10 mouse cellular contexts compared by ENCODE assay signal in genomic region chr7:141469901-141470636, GRCm38 (mm10). TPM values are rescaled to one million over a fixed set of nuclear protein-coding genes. Genes with fewer than 3 reads are reported as not detected.
DNase-seq lines count a peak whose midpoint lies in the region; ATAC-seq and TF ChIP-seq lines count a peak whose summit lies in the region.
"Had no signal": no experiment of that assay in that cellular context is flagged by ENCODE, and none has a peak within 500 bp of the region (broad histone marks: within the 10 kb centered on the region; RNA-seq: fewer than 3 reads in every experiment).

No protein-coding gene starts in this region.

- no peaks in the 10 kb centered on the region for H3K9me3 ChIP-seq in hindbrain, embryonic 10.5 days
- no peaks in the 10 kb centered on the region for H3K9me3 ChIP-seq in hindbrain, embryonic 16.5 days (ENCODE audit: control insufficient read depth, low read length)
- no peaks in the 10 kb centered on the region for H3K9me3 ChIP-seq in embryonic facial prominence, embryonic 13.5 days
- H3K9me3 ChIP-seq in intestine, postnatal 0 days (ENCODE audit: control insufficient read depth): no peaks in the 10 kb centered on the region

- no peak for ATAC-seq in hindbrain, embryonic 16.5 days
- no peak for ATAC-seq in embryonic facial prominence, embryonic 13.5 days (ENCODE audit: insufficient number of reproducible peaks, insufficient read depth, low FRiP score, low TSS enrichment, low read depth)
- ATAC-seq in intestine, postnatal 0 days: no peak
- no peak for ATAC-seq in frontal cortex, adult (ENCODE audit: low TSS enrichment)
- no peak for ATAC-seq in activated CD4-positive, CD25-positive, alpha-beta regulatory T cell, adult 4 months

- no peak for TF ChIP-seq CTCF in C2C12 (IDR thresholded peaks at IDR 0.05; ENCODE audit: control insufficient read depth, insufficient read depth, insufficient read length)
- no peak for TF ChIP-seq CTCF in intestine, postnatal 0 days (IDR thresholded peaks at IDR 0.05; ENCODE audit: low read depth)

- H3K36me3 ChIP-seq in hindbrain, embryonic 10.5 days: peaks cover 39% of the 10 kb centered on the region
- peaks cover 21% of the 10 kb centered on the region for H3K36me3 ChIP-seq in hindbrain, embryonic 16.5 days (ENCODE audit: control insufficient read depth, insufficient read depth, low read length)
- peaks cover 33% of the 10 kb centered on the region for H3K36me3 ChIP-seq in C2C12 (ENCODE audit: control insufficient read depth, insufficient read depth)
- H3K36me3 ChIP-seq in embryonic facial prominence, embryonic 13.5 days: peaks cover 36% of the 10 kb centered on the region
- peaks cover 31% of the 10 kb centered on the region for H3K36me3 ChIP-seq in intestine, postnatal 0 days (ENCODE audit: control insufficient read depth, insufficient read depth)

- peaks cover 81% of the 10 kb centered on the region for H3K79me2 ChIP-seq in C2C12 (ENCODE audit: control insufficient read depth, insufficient read depth)

- no peak for DNase-seq in hindbrain, embryonic 10.5 days (ENCODE audit: low spot score)
- no peak for DNase-seq in layer of hippocampus, adult 11-12 months (ENCODE audit: low spot score)
- DNase-seq: right cerebral cortex, postnatal 25 days; thymus, postnatal 25 days had no signal

- peaks cover 65% of the 10 kb centered on the region for H3K4me1 ChIP-seq in hindbrain, embryonic 10.5 days (replicated peaks)
- H3K4me1 ChIP-seq in hindbrain, embryonic 16.5 days (ENCODE audit: control insufficient read depth, insufficient read depth, low read depth, low read length): peaks cover 45% of the 10 kb centered on the region
- H3K4me1 ChIP-seq in embryonic facial prominence, embryonic 13.5 days: peaks cover 58% of the 10 kb centered on the region
- H3K4me1 ChIP-seq in intestine, postnatal 0 days (replicated peaks; ENCODE audit: control insufficient read depth, insufficient read depth, low read length): peaks cover 20% of the 10 kb centered on the region

- H3K9ac ChIP-seq in hindbrain, embryonic 16.5 days (ENCODE audit: low read depth, low read length): no peak overlapping the region
- H3K9ac ChIP-seq in embryonic facial prominence, embryonic 13.5 days: 0 out of 2 replicates have a peak overlapping the region, but pooled peaks have one; percentile 85
- H3K9ac ChIP-seq in intestine, postnatal 0 days (ENCODE audit: low read depth, low read length): no peak overlapping the region

- H3K27ac ChIP-seq in hindbrain, embryonic 10.5 days: peak overlapping the region; percentile 93; the same call in 1 of the 2 replicates
- H3K27ac ChIP-seq in hindbrain, embryonic 16.5 days (ENCODE audit: low read depth, low read length): no peak overlapping the region
- no peak overlapping the region for H3K27ac ChIP-seq in embryonic facial prominence, embryonic 13.5 days
- H3K27ac ChIP-seq in intestine, postnatal 0 days (ENCODE audit: low read depth, low read length): peak overlapping the region; percentile 73; the same call in 1 of the 2 replicates

- no peak overlapping the region for H3ac ChIP-seq in C2C12 (ENCODE audit: control insufficient read depth, insufficient read length, low read depth)

- 90% methylated on average over 18 of the region's 18 CpGs for WGBS in hindbrain, embryonic 10.5 days
- WGBS in hindbrain, embryonic 16.5 days: 90% methylated on average over 18 of the region's 18 CpGs
- 93% methylated on average over 18 of the region's 18 CpGs for WGBS in embryonic facial prominence, embryonic 13.5 days
- 93% methylated on average over 18 of the region's 18 CpGs for whole genome bisulfite sequencing in intestine, postnatal 0 days

- no peak overlapping the region for H3K4me2 ChIP-seq in hindbrain, embryonic 16.5 days (ENCODE audit: low read length)
- peak overlapping the region; percentile 75 for H3K4me2 ChIP-seq in embryonic facial prominence, embryonic 13.5 days
- no peak overlapping the region for H3K4me2 ChIP-seq in intestine, postnatal 0 days (replicated peaks; ENCODE audit: low read depth)

- peaks cover 41% of the 10 kb centered on the region for H3K79me3 ChIP-seq in C2C12 (ENCODE audit: low read depth)

- H3K4me3 ChIP-seq in hindbrain, embryonic 10.5 days: peak overlapping the region; percentile 80; the same call in 1 of the 2 replicates
- H3K4me3 ChIP-seq in hindbrain, embryonic 16.5 days (ENCODE audit: low read length): no peak overlapping the region
- peak overlapping the region; percentile 31 for H3K4me3 ChIP-seq in C2C12 (ENCODE audit: insufficient read depth, poor library complexity, severe bottlenecking)
- no peak overlapping the region for H3K4me3 ChIP-seq in embryonic facial prominence, embryonic 13.5 days
- H3K4me3 ChIP-seq in intestine, postnatal 0 days (ENCODE audit: low read depth, low read length): no peak overlapping the region

- H3K27me3 ChIP-seq in hindbrain, embryonic 10.5 days (ENCODE audit: insufficient read depth, poor library complexity, severe bottlenecking): peaks cover 21% of the 10 kb centered on the region
- peaks cover 13% of the 10 kb centered on the region for H3K27me3 ChIP-seq in hindbrain, embryonic 16.5 days (replicated peaks; ENCODE audit: control insufficient read depth, insufficient read depth, low read length)
- no peaks in the 10 kb centered on the region for H3K27me3 ChIP-seq in C2C12 (ENCODE audit: control insufficient read depth, insufficient read depth, insufficient read length)
- H3K27me3 ChIP-seq in embryonic facial prominence, embryonic 13.5 days: peaks cover 17% of the 10 kb centered on the region
- 0 out of 2 replicates have a peak, but pooled peaks cover under 1% of the 10 kb centered on the region for H3K27me3 ChIP-seq in intestine, postnatal 0 days (replicated peaks; ENCODE audit: control insufficient read depth, insufficient read depth, low read length)

TF ChIP-seq in C2C12, 6 proteins besides CTCF, POLR2A, EP300 and RAD21:
- no peak for TF ChIP-seq MYOD1 (IDR thresholded peaks at IDR 0.05; ENCODE audit: control insufficient read depth, insufficient read length, low read depth)
- TF ChIP-seq USF1 (IDR thresholded peaks at IDR 0.05; ENCODE audit: low read depth): no peak
- no peak for TF ChIP-seq FOSL1 (IDR thresholded peaks at IDR 0.05; ENCODE audit: insufficient read depth, low read length, poor library complexity, severe bottlenecking)
- no peak for TF ChIP-seq MYOG (IDR thresholded peaks at IDR 0.05; ENCODE audit: control insufficient read depth, extremely low read depth, insufficient read length)
- no peak for TF ChIP-seq MAX (IDR thresholded peaks at IDR 0.05)
- TF ChIP-seq CEBPB (IDR thresholded peaks at IDR 0.05; ENCODE audit: low read depth): no peak

RNA-seq across cellular contexts. Expression of gene Cd151, which starts 2.9 kb away (rescaled TPM):
- 26.0 and 29.7 TPM in 2 replicates for polyA plus RNA-seq in hindbrain, embryonic 10.5 days (2016; fragmentation: Nextera tagmentation; extraction: Ambion mirVana)
- polyA plus RNA-seq in hindbrain, embryonic 16.5 days (2015; fragmentation: Nextera tagmentation; extraction: Ambion mirVana): 23.0 and 24.7 TPM in 2 replicates
- polyA plus RNA-seq in C2C12 (2012; fragmentation: generic; extraction: Trizol): 334 TPM
- polyA plus RNA-seq in embryonic facial prominence, embryonic 13.5 days (2015; fragmentation: Nextera tagmentation; extraction: Ambion mirVana): 16.5 and 16.6 TPM in 2 replicates
- 27.6 and 29.3 TPM in 2 replicates for polyA plus RNA-seq in intestine, postnatal 0 days (2015; fragmentation: Nextera tagmentation; extraction: Ambion mirVana)
- polyA plus RNA-seq in activated CD4-positive, CD25-positive, alpha-beta regulatory T cell, adult 4 months (2017; shearing (Covaris generic)): 1 to 10 TPM; 8.3 to 8.7 TPM

RNA-seq across cellular contexts. Expression of gene Polr2l, which starts 4.9 kb away (rescaled TPM):
- polyA plus RNA-seq in hindbrain, embryonic 10.5 days (2016; fragmentation: Nextera tagmentation; extraction: Ambion mirVana): 89.5 and 90.0 TPM in 2 replicates
- 72.4 and 75.8 TPM in 2 replicates for polyA plus RNA-seq in hindbrain, embryonic 16.5 days (2015; fragmentation: Nextera tagmentation; extraction: Ambion mirVana)
- polyA plus RNA-seq in C2C12 (2012; fragmentation: generic; extraction: Trizol): 124 TPM
- 64.5 and 70.3 TPM in 2 replicates for polyA plus RNA-seq in embryonic facial prominence, embryonic 13.5 days (2015; fragmentation: Nextera tagmentation; extraction: Ambion mirVana)
- polyA plus RNA-seq in intestine, postnatal 0 days (2015; fragmentation: Nextera tagmentation; extraction: Ambion mirVana): 36.8 and 37.9 TPM in 2 replicates
- polyA plus RNA-seq in activated CD4-positive, CD25-positive, alpha-beta regulatory T cell, adult 4 months (2017; shearing (Covaris generic)): 10 to 100 TPM; 22.3 to 22.6 TPM

RNA-seq across cellular contexts. Expression of gene Tspan4, which starts 5.0 kb away (rescaled TPM):
- polyA plus RNA-seq in hindbrain, embryonic 10.5 days (2016; fragmentation: Nextera tagmentation; extraction: Ambion mirVana): 36.3 and 38.6 TPM in 2 replicates
- 68.3 and 71.0 TPM in 2 replicates for polyA plus RNA-seq in hindbrain, embryonic 16.5 days (2015; fragmentation: Nextera tagmentation; extraction: Ambion mirVana)
- 278 TPM for polyA plus RNA-seq in C2C12 (2012; fragmentation: generic; extraction: Trizol)
- polyA plus RNA-seq in embryonic facial prominence, embryonic 13.5 days (2015; fragmentation: Nextera tagmentation; extraction: Ambion mirVana): 46.4 and 55.6 TPM in 2 replicates
- polyA plus RNA-seq in intestine, postnatal 0 days (2015; fragmentation: Nextera tagmentation; extraction: Ambion mirVana): 39.7 and 40.1 TPM in 2 replicates
- 1 to 10 TPM; 1.5 to 2.7 TPM for polyA plus RNA-seq in activated CD4-positive, CD25-positive, alpha-beta regulatory T cell, adult 4 months (2017; shearing (Covaris generic))

RNA-seq across cellular contexts. Expression of gene Cracr2b, which starts 9.2 kb away (rescaled TPM):
- 8.1 and 9.1 TPM in 2 replicates for polyA plus RNA-seq in hindbrain, embryonic 10.5 days (2016; fragmentation: Nextera tagmentation; extraction: Ambion mirVana)
- polyA plus RNA-seq in hindbrain, embryonic 16.5 days (2015; fragmentation: Nextera tagmentation; extraction: Ambion mirVana): 7.9 and 10.8 TPM in 2 replicates
- 4.5 TPM for polyA plus RNA-seq in C2C12 (2012; fragmentation: generic; extraction: Trizol)
- 11.5 and 12.7 TPM in 2 replicates for polyA plus RNA-seq in embryonic facial prominence, embryonic 13.5 days (2015; fragmentation: Nextera tagmentation; extraction: Ambion mirVana)
- polyA plus RNA-seq in intestine, postnatal 0 days (2015; fragmentation: Nextera tagmentation; extraction: Ambion mirVana): 12.6 and 12.7 TPM in 2 replicates
- not detected for polyA plus RNA-seq in activated CD4-positive, CD25-positive, alpha-beta regulatory T cell, adult 4 months (2017; shearing (Covaris generic))

RNA-seq across cellular contexts. Expression of gene Pnpla2, which starts 15.1 kb away (rescaled TPM):
- polyA plus RNA-seq in hindbrain, embryonic 10.5 days (2016; fragmentation: Nextera tagmentation; extraction: Ambion mirVana): 19.3 and 20.3 TPM in 2 replicates
- polyA plus RNA-seq in hindbrain, embryonic 16.5 days (2015; fragmentation: Nextera tagmentation; extraction: Ambion mirVana): 20.0 and 20.9 TPM in 2 replicates
- polyA plus RNA-seq in C2C12 (2012; fragmentation: generic; extraction: Trizol): 32.8 TPM
- 13.4 and 13.5 TPM in 2 replicates for polyA plus RNA-seq in embryonic facial prominence, embryonic 13.5 days (2015; fragmentation: Nextera tagmentation; extraction: Ambion mirVana)
- 75.5 and 79.4 TPM in 2 replicates for polyA plus RNA-seq in intestine, postnatal 0 days (2015; fragmentation: Nextera tagmentation; extraction: Ambion mirVana)
- 10 to 100 TPM; 58.2 to 70.2 TPM for polyA plus RNA-seq in activated CD4-positive, CD25-positive, alpha-beta regulatory T cell, adult 4 months (2017; shearing (Covaris generic))

Comparison
In these comparisons a context has a peak if more than half of its experiments do, and no peak if none do; other contexts are left out.
1. H3K27ac ChIP-seq: peak in hindbrain, embryonic 10.5 days (single experiment) and intestine, postnatal 0 days (single experiment); none in hindbrain, embryonic 16.5 days (single experiment) and embryonic facial prominence, embryonic 13.5 days (single experiment).
2. H3K4me3 ChIP-seq: peak in hindbrain, embryonic 10.5 days (single experiment) and C2C12 (single experiment); none in hindbrain, embryonic 16.5 days (single experiment), embryonic facial prominence, embryonic 13.5 days (single experiment) and intestine, postnatal 0 days (single experiment).
3. RNA of gene Cd151, which starts 2.9 kb away (polyA plus RNA-seq): 334 TPM in C2C12 (single experiment); 26.0 to 29.7 TPM in hindbrain, embryonic 10.5 days, 27.6 to 29.3 TPM in intestine, postnatal 0 days, 23.0 to 24.7 TPM in hindbrain, embryonic 16.5 days, 16.5 to 16.6 TPM in embryonic facial prominence, embryonic 13.5 days and 8.3 to 8.7 TPM in activated CD4-positive, CD25-positive, alpha-beta regulatory T cell, adult 4 months; every median in the first group is over 10 times any median in the second.
4. RNA of gene Tspan4, which starts 5.0 kb away (polyA plus RNA-seq): 278 TPM in C2C12 (single experiment), 68.3 to 71.0 TPM in hindbrain, embryonic 16.5 days, 46.4 to 55.6 TPM in embryonic facial prominence, embryonic 13.5 days, 39.7 to 40.1 TPM in intestine, postnatal 0 days and 36.3 to 38.6 TPM in hindbrain, embryonic 10.5 days; 1.5 to 2.7 TPM in activated CD4-positive, CD25-positive, alpha-beta regulatory T cell, adult 4 months; every median in the first group is over 10 times any median in the second.